Mouse (Mus musculus) c-Kit-negative CD71-positive TER-119-positive erythroid progenitor cells, embryonic 14.5 days (primary cell): Measurements from ENCODE around the gene Abcc3.
"Not testable (repeated sequence)": the region's sequence is repeated elsewhere in the genome, so short reads cannot be mapped to it uniquely, and the experiment has no call there.

Experiments
- DNase-seq: peaks from one replicate; pipeline ENCODE4 v3.0.0-alpha.2; 2013; ENCODE audit warnings: low read depth, low spot score

Gene Abcc3

GRCm38 (mm10) chr11:94402731-94403130 is 9.9 kb upstream of the Abcc3 start:
- DNase-seq, result no peak

- not testable (repeated sequence) for DNase-seq
These were observed 9.2 kb upstream of the Abcc3 start for GRCm38 (mm10) chr11:94402029-94402428.

GRCm38 (mm10) chr11:94400996-94401395 is 8.2 kb upstream of the Abcc3 start:
- DNase-seq, result no peak

GRCm38 (mm10) chr11:94394107-94394506 is 1.3 kb upstream of the Abcc3 start:
- no peak for DNase-seq

- not testable (repeated sequence) for DNase-seq
These were observed 693 bp upstream of the Abcc3 start for GRCm38 (mm10) chr11:94393490-94393889.

GRCm38 (mm10) chr11:94391661-94392060 is 1.1 kb downstream of the Abcc3 start:
- no peak for DNase-seq

- no peak for DNase-seq
These were observed 2.0 kb downstream of the Abcc3 start for GRCm38 (mm10) chr11:94390825-94391224.

- no peak for DNase-seq
These were observed 2.9 kb downstream of the Abcc3 start for GRCm38 (mm10) chr11:94389724-94390396.

- DNase-seq, result no peak
These were observed 3.8 kb downstream of the Abcc3 start for GRCm38 (mm10) chr11:94389021-94389420.

- DNase-seq, result no peak
These were observed 5.0 kb downstream of the Abcc3 start for GRCm38 (mm10) chr11:94387756-94388155.

- no peak for DNase-seq
These were observed 6.6 kb downstream of the Abcc3 start for GRCm38 (mm10) chr11:94385977-94386771.

- DNase-seq, result no peak
These were observed 13.1 kb downstream of the Abcc3 start for GRCm38 (mm10) chr11:94379736-94380135.

GRCm38 (mm10) chr11:94379061-94379460 is 13.7 kb downstream of the Abcc3 start:
- no peak for DNase-seq

GRCm38 (mm10) chr11:94374276-94374948 is 18.4 kb downstream of the Abcc3 start:
- no peak for DNase-seq

- DNase-seq, result no peak
These were observed 22.0 kb downstream of the Abcc3 start for GRCm38 (mm10) chr11:94370809-94371208.

- no peak for DNase-seq
These were observed 22.8 kb downstream of the Abcc3 start for GRCm38 (mm10) chr11:94369981-94370380.

- DNase-seq, result no peak
These were observed 27.5 kb downstream of the Abcc3 start for GRCm38 (mm10) chr11:94365340-94365739.

GRCm38 (mm10) chr11:94363690-94364089 is 29.1 kb downstream of the Abcc3 start:
- DNase-seq, result no peak

- no peak for DNase-seq
These were observed 30.7 kb downstream of the Abcc3 start for GRCm38 (mm10) chr11:94362101-94362500.

- DNase-seq, result no peak
These were observed 31.5 kb downstream of the Abcc3 start for GRCm38 (mm10) chr11:94361166-94361870.

- DNase-seq, result no peak
These were observed 33.6 kb downstream of the Abcc3 start for GRCm38 (mm10) chr11:94359168-94359567.
